Mouse (Mus musculus): ENCODE data around the gene Gm43738. TPM values are rescaled to one million over a fixed set of nuclear protein-coding genes. Genes with fewer than 3 reads are reported as not detected.

The Gm43738 gene
- polyA plus RNA-seq, 1 experiment from 2014 or later: not detected

DNA sequence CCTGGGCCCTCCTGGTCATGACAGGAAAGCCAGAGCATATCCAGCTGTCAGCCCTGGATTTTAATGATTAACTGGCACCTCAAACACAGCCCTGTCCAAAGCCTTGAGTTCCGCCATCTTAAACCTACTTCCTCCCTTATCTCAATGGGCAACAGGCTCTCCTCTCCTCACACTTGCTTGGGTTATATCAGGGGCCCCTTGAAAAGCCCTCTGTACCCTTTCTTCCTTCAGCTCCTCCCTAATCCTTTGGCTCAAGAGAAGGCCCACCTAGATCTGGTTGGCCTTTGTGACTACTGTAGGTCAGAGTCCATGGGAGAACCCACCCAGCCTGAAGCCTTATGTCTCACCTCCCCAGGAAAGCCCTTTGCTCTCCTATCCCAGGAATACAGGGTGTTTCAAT is 32.9 kb upstream of the Gm43738 start:
- no peak overlapping the region for H3K9ac ChIP-seq (ENCODE audit: low read length)
- H3K27ac ChIP-seq (ENCODE audit: low read length): 0 out of 2 replicates have a peak overlapping the region, but pooled peaks have one; percentile 14
- no peaks in the 10 kb centered on the region for H3K9me3 ChIP-seq (replicated peaks; ENCODE audit: control insufficient read depth, low read length)
- no peaks in the 10 kb centered on the region; the same call in 1 of the 2 replicates for H3K27me3 ChIP-seq (ENCODE audit: control insufficient read depth, insufficient read depth, low read length)
- H3K4me2 ChIP-seq (ENCODE audit: low read depth, low read length): no peak overlapping the region
- 0 out of 2 replicates have a peak, but pooled peaks have one; percentile 12 for ATAC-seq (ENCODE audit: insufficient read depth, low FRiP score)
- WGBS: 86% methylated on average over 1 of the region's 1 CpGs
- H3K4me1 ChIP-seq (ENCODE audit: control insufficient read depth, insufficient read depth, low read length): peaks cover 10% of the 10 kb centered on the region; the same call in 1 of the 2 replicates
- no peaks in the 10 kb centered on the region for H3K36me3 ChIP-seq (ENCODE audit: control insufficient read depth, insufficient read depth, low read length)
- no peak overlapping the region for H3K4me3 ChIP-seq (replicated peaks; ENCODE audit: low read length)

- Histone ChIP-seq H3K4me2 (ENCODE audit: low read depth, low read length) (peak overlapping the region; percentile 60; the same call in 1 of the 2 replicates), H3K27ac (ENCODE audit: low read length) (peak overlapping the region; percentile 14; the same call in 1 of the 2 replicates), H3K9me3 (replicated peaks; ENCODE audit: control insufficient read depth, low read length) (no peaks in the 10 kb centered on the region), H3K4me3 (replicated peaks; ENCODE audit: low read length) (no peak overlapping the region), H3K9ac (ENCODE audit: low read length) (no peak overlapping the region), H3K36me3 (ENCODE audit: control insufficient read depth, insufficient read depth, low read length) (no peaks in the 10 kb centered on the region), H3K4me1 (ENCODE audit: control insufficient read depth, insufficient read depth, low read length) (peaks cover 10% of the 10 kb centered on the region; the same call in 1 of the 2 replicates), H3K27me3 (ENCODE audit: control insufficient read depth, insufficient read depth, low read length) (no peaks in the 10 kb centered on the region; the same call in 1 of the 2 replicates)
- 73% methylated on average over 7 of the region's 7 CpGs for WGBS
- ATAC-seq (ENCODE audit: insufficient read depth, low FRiP score): no peak
Observed at GRCm38 (mm10) chr3:89133063-89133450, 32.2 kb upstream of the Gm43738 start.

DNA sequence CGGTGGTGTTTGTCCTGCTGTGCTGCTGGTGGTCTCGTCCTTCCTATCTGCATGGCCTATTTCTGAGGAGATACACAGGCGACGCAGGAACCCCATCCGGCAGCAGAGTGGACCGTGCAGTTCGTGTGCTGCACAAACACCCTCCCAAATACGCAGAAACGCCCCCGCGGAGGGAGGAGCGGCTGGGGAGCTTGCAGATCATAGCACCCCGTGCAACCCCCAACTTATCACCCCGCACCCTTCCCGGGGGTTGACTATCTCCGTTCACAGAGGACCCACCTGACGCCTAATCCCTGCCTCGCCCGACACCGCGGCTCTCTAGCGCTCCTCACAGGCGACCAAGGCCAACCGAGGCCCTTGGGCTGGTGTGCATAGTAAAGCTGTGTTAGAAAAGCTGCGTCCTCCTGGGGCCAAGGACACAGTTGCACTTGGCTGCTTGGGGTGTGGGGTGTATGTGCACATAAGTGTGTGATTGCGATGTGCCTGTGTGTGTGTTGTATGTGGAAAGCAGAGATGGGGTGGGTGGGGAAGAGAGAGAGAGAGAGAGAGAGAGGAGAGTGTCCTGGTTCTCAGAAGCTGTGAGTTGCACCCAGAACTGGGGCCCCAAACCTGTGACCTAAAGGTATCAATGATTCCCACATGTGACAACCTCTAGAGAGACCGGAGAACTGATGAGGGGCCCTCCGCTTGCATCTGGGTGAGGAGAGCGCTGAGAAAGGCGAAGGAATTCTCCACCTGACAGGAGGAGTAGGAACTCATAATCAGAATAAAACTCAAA is 31.6 kb upstream of the Gm43738 start:
- H3K36me3 ChIP-seq (ENCODE audit: control insufficient read depth, insufficient read depth, low read length): no peaks in the 10 kb centered on the region
- H3K9ac ChIP-seq (ENCODE audit: low read length): peak overlapping the region; percentile 67
- no peaks in the 10 kb centered on the region for H3K9me3 ChIP-seq (replicated peaks; ENCODE audit: control insufficient read depth, low read length)
- H3K27ac ChIP-seq (ENCODE audit: low read length): no peak overlapping the region
- H3K4me1 ChIP-seq (ENCODE audit: control insufficient read depth, insufficient read depth, low read length): peaks cover 10% of the 10 kb centered on the region; the same call in 1 of the 2 replicates
- H3K4me3 ChIP-seq (replicated peaks; ENCODE audit: low read length): peak overlapping the region; percentile 40
- ATAC-seq (ENCODE audit: insufficient read depth, low FRiP score): peak; percentile 57
- peak overlapping the region; percentile 60 for H3K4me2 ChIP-seq (ENCODE audit: low read depth, low read length)
- WGBS: 12% methylated on average over 30 of the region's 30 CpGs
- H3K27me3 ChIP-seq (ENCODE audit: control insufficient read depth, insufficient read depth, low read length): no peaks in the 10 kb centered on the region; the same call in 1 of the 2 replicates

DNA sequence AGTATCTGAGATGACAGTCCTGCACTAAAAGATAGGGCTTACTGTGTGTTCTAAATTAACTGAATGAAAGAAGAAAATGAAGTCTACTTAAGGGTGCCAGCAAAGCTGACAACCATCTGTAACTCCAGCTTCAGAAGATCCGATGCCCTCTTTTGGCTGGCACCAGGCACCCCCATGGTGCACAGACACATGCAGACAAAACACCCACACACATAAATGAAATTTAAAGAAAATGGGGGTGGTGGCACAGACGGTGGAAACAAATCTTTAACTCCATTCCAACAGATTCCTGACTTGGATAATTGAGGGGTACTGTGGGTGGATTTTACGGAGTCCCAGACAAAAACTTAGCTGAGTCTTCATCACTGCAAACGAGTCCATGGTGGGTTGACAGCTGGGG is 30.9 kb upstream of the Gm43738 start:
- Histone ChIP-seq H3K9me3 (replicated peaks; ENCODE audit: control insufficient read depth, low read length) (no peaks in the 10 kb centered on the region), H3K4me1 (ENCODE audit: control insufficient read depth, insufficient read depth, low read length) (peaks cover 10% of the 10 kb centered on the region; the same call in 1 of the 2 replicates), H3K36me3 (ENCODE audit: control insufficient read depth, insufficient read depth, low read length) (no peaks in the 10 kb centered on the region), H3K27ac (ENCODE audit: low read length) (no peak overlapping the region), H3K27me3 (ENCODE audit: control insufficient read depth, insufficient read depth, low read length) (no peaks in the 10 kb centered on the region; the same call in 1 of the 2 replicates), H3K4me2 (ENCODE audit: low read depth, low read length) (peak overlapping the region; percentile 60), H3K9ac (ENCODE audit: low read length) (peak overlapping the region; percentile 67; the same call in 1 of the 2 replicates), H3K4me3 (replicated peaks; ENCODE audit: low read length) (peak overlapping the region; percentile 40)
- no peak for ATAC-seq (ENCODE audit: insufficient read depth, low FRiP score)
- WGBS: 36% methylated on average over 4 of the region's 4 CpGs

- Histone ChIP-seq H3K27me3 (ENCODE audit: control insufficient read depth, insufficient read depth, low read length) (no peaks in the 10 kb centered on the region), H3K9me3 (replicated peaks; ENCODE audit: control insufficient read depth, low read length) (no peaks in the 10 kb centered on the region), H3K9ac (ENCODE audit: low read length) (no peak overlapping the region), H3K27ac (ENCODE audit: low read length) (no peak overlapping the region), H3K4me3 (replicated peaks; ENCODE audit: low read length) (no peak overlapping the region), H3K4me1 (ENCODE audit: control insufficient read depth, insufficient read depth, low read length) (peaks cover 10% of the 10 kb centered on the region; the same call in 1 of the 2 replicates), H3K4me2 (ENCODE audit: low read depth, low read length) (no peak overlapping the region), H3K36me3 (ENCODE audit: control insufficient read depth, insufficient read depth, low read length) (no peaks in the 10 kb centered on the region)
- ATAC-seq (ENCODE audit: insufficient read depth, low FRiP score): no peak
- WGBS: 81% methylated on average over 3 of the region's 3 CpGs
Observed at GRCm38 (mm10) chr3:89129908-89130307, 29.0 kb upstream of the Gm43738 start.

DNA sequence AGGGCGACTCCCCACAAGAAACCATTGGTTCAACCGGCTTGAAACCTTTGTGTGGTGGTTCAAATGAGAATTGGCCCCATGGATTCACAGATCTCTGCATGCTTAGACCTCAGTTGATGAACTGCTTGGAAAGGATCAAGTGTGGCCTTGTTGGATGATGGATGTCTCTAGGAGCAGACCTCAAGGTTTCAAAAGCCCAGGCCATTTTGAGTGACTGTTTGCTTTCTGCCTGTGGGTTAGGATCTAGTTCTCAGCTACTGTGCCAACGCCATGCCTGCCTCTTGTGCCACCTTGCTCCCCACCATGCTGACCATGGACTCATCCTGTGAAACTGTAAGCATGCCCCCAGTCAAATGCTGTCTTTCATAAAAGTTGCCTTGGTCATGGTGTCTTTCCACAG is 25.1 kb upstream of the Gm43738 start:
- Histone ChIP-seq H3K4me1 (ENCODE audit: control insufficient read depth, insufficient read depth, low read length) (0 out of 2 replicates have a peak, but pooled peaks cover 4% of the 10 kb centered on the region), H3K4me2 (ENCODE audit: low read depth, low read length) (no peak overlapping the region), H3K9me3 (replicated peaks; ENCODE audit: control insufficient read depth, low read length) (no peaks in the 10 kb centered on the region), H3K27ac (ENCODE audit: low read length) (no peak overlapping the region), H3K36me3 (ENCODE audit: control insufficient read depth, insufficient read depth, low read length) (no peaks in the 10 kb centered on the region), H3K27me3 (ENCODE audit: control insufficient read depth, insufficient read depth, low read length) (no peaks in the 10 kb centered on the region), H3K9ac (ENCODE audit: low read length) (no peak overlapping the region), H3K4me3 (replicated peaks; ENCODE audit: low read length) (no peak overlapping the region)
- WGBS: 88% methylated on average over 3 of the region's 3 CpGs
- ATAC-seq (ENCODE audit: insufficient read depth, low FRiP score): no peak

DNA sequence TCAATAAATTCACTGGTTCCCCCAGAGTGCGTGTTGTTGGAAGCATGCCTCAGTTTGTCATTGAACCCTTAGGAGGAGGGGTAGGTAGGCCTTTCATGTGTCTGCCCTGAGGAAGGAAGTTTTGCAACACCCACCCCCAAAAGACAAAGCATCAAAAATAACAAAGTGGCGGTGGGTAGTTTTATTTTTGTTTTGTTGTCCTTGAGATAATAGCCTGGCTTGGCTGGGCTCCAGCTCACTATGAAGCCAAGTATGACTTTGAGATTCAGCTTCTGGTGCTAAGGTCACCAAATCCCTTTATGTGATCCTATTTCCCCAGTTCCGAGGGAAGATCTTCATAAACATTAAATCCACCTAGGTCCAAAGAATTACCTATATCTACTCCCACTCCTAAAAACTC is 23.3 kb upstream of the Gm43738 start:
- H3K27ac ChIP-seq (ENCODE audit: low read length): no peak overlapping the region
- H3K4me1 ChIP-seq (ENCODE audit: control insufficient read depth, insufficient read depth, low read length): 0 out of 2 replicates have a peak, but pooled peaks cover 4% of the 10 kb centered on the region
- H3K4me2 ChIP-seq (ENCODE audit: low read depth, low read length): no peak overlapping the region
- H3K9me3 ChIP-seq (replicated peaks; ENCODE audit: control insufficient read depth, low read length): no peaks in the 10 kb centered on the region
- 57% methylated on average over 3 of the region's 3 CpGs for WGBS
- no peak overlapping the region for H3K9ac ChIP-seq (ENCODE audit: low read length)
- no peak overlapping the region for H3K4me3 ChIP-seq (replicated peaks; ENCODE audit: low read length)
- ATAC-seq (ENCODE audit: insufficient read depth, low FRiP score): no peak
- no peaks in the 10 kb centered on the region for H3K36me3 ChIP-seq (ENCODE audit: control insufficient read depth, insufficient read depth, low read length)
- no peaks in the 10 kb centered on the region for H3K27me3 ChIP-seq (ENCODE audit: control insufficient read depth, insufficient read depth, low read length)

DNA sequence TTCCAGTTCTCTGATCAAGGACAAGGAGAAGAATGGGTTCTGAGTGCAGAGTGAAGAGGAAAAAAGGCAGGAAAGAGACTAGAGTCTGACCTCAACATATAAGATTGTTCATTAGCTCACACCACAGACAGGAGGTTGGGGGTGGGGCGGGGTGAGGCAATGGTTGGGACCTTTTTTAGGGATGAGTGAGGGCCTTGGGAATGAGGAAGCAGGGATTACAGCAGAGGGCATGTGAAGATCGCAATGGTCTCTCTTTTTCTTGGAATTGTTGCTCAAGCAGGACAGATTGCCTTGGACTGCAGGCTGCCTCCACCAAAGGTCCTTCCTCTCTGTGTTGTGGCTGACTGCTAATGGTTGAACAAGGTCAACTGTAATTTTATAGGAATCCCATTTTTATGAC is 22.4 kb upstream of the Gm43738 start:
- H3K36me3 ChIP-seq (ENCODE audit: control insufficient read depth, insufficient read depth, low read length): no peaks in the 10 kb centered on the region
- H3K27me3 ChIP-seq (ENCODE audit: control insufficient read depth, insufficient read depth, low read length): no peaks in the 10 kb centered on the region
- H3K27ac ChIP-seq (ENCODE audit: low read length): no peak overlapping the region
- H3K9me3 ChIP-seq (replicated peaks; ENCODE audit: control insufficient read depth, low read length): no peaks in the 10 kb centered on the region
- no peak overlapping the region for H3K4me3 ChIP-seq (replicated peaks; ENCODE audit: low read length)
- no peak overlapping the region for H3K9ac ChIP-seq (ENCODE audit: low read length)
- ATAC-seq (ENCODE audit: insufficient read depth, low FRiP score): no peak
- H3K4me2 ChIP-seq (ENCODE audit: low read depth, low read length): no peak overlapping the region
- 0 out of 2 replicates have a peak, but pooled peaks cover 4% of the 10 kb centered on the region for H3K4me1 ChIP-seq (ENCODE audit: control insufficient read depth, insufficient read depth, low read length)
- 53% methylated on average over 2 of the region's 2 CpGs for WGBS

DNA sequence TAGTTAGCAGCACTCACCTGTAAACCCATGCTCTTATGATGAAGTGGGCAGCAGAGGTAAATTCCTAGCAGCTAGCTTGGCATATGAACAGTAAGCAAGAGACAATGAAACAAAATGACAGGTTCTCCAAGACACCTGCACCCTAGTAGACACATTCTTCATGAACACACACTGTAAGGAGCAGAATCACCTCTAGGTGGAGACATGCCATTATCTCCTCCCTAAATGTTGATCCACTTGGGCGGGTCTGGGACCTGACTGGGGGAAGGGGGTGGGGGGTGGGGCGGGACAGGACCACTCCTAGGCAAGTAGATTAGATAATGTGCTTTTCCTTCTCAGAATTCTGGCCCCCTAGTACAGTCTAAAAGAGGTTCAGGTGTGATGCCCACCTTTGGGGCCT is 14.6 kb upstream of the Gm43738 start:
- peak; percentile 44; the same call in 1 of the 2 replicates for ATAC-seq (ENCODE audit: insufficient read depth, low FRiP score)
- Histone ChIP-seq H3K9ac (ENCODE audit: low read length) (no peak overlapping the region), H3K9me3 (replicated peaks; ENCODE audit: control insufficient read depth, low read length) (no peaks in the 10 kb centered on the region), H3K36me3 (ENCODE audit: control insufficient read depth, insufficient read depth, low read length) (no peaks in the 10 kb centered on the region), H3K4me1 (ENCODE audit: control insufficient read depth, insufficient read depth, low read length) (no peaks in the 10 kb centered on the region), H3K4me2 (ENCODE audit: low read depth, low read length) (no peak overlapping the region), H3K4me3 (replicated peaks; ENCODE audit: low read length) (no peak overlapping the region), H3K27me3 (ENCODE audit: control insufficient read depth, insufficient read depth, low read length) (no peaks in the 10 kb centered on the region), H3K27ac (ENCODE audit: low read length) (no peak overlapping the region)
- 8% methylated on average over 2 of the region's 2 CpGs for WGBS
